Mouse (Mus musculus) heart, embryonic 13.5 days (tissue): ENCODE measurements around the gene Sh3bp5l. TPM values are rescaled to one million over a fixed set of nuclear protein-coding genes. Genes with fewer than 3 reads are reported as not detected.

Source experiments
- ATAC-seq: fragments of 200-750 bp; cut with Nextera tagmentation; 2 replicates; pipeline ENCODE4 v1.8.0; 2017; ENCODE audit warnings: moderate TSS enrichment; ENCODE audit not compliant: insufficient number of reproducible peaks, low FRiP score, low TSS enrichment; ENCODE audit errors: extremely low read depth
- H3K27ac ChIP-seq: fragments of 300-500 bp; sonication (generic); replicated peaks from 2 replicates; pipeline ENCODE4 v1.5.1; 2015; ENCODE audit warnings: moderate library complexity, mild to moderate bottlenecking, inconsistent platforms
- H3K27me3 ChIP-seq: fragments of 300-500 bp; sonication (generic); replicated peaks from 2 replicates; pipeline ENCODE4 v1.6.1; 2015; ENCODE audit warnings: mild to moderate bottlenecking, inconsistent platforms
- H3K36me3 ChIP-seq: fragments of 300-500 bp; sonication (generic); 2 replicates; pipeline ENCODE4 v1.6.1; 2015; ENCODE audit warnings: mild to moderate bottlenecking, inconsistent platforms
- H3K4me1 ChIP-seq: fragments of 300-500 bp; sonication (generic); 2 replicates; pipeline ENCODE4 v1.6.1; 2015; ENCODE audit warnings: inconsistent platforms
- H3K4me2 ChIP-seq: fragments of 300-500 bp; sonication (generic); 2 replicates; pipeline ENCODE4 v1.6.1; 2015; ENCODE audit warnings: inconsistent platforms, mild to moderate bottlenecking, moderate library complexity
- H3K4me3 ChIP-seq: fragments of 300-500 bp; sonication (generic); 2 replicates; pipeline ENCODE4 v1.5.1; 2015; ENCODE audit warnings: moderate library complexity, mild to moderate bottlenecking, inconsistent platforms
- H3K9ac ChIP-seq: fragments of 300-500 bp; sonication (generic); 2 replicates; pipeline ENCODE4 v1.6.1; 2015; ENCODE audit warnings: inconsistent platforms, mild to moderate bottlenecking, moderate library complexity
- H3K9me3 ChIP-seq: fragments of 300-500 bp; sonication (generic); 2 replicates; pipeline ENCODE4 v1.6.1; 2016; ENCODE audit warnings: inconsistent platforms
- WGBS: fragments of 180-500 bp; shearing (Covaris S2); methylation state at CpG from one replicate; pipeline ENCODE4 v1.1.7; 2015; ENCODE audit warnings: mixed read lengths; 5-methylcytosine and 5-hydroxymethylcytosine counted together
- polyA plus RNA-seq: library from polyadenylated mRNA; unstranded; fragments of >200 nt; fragmentation: Nextera tagmentation; extraction: Ambion mirVana; gene quantifications from 2 replicates; pipeline ENCODE4 v1.2.1, GENCODE M21; 2015

Sh3bp5l gene
- polyA plus RNA-seq, 1 experiment from 2014 or later = 24.0 TPM

DNA sequence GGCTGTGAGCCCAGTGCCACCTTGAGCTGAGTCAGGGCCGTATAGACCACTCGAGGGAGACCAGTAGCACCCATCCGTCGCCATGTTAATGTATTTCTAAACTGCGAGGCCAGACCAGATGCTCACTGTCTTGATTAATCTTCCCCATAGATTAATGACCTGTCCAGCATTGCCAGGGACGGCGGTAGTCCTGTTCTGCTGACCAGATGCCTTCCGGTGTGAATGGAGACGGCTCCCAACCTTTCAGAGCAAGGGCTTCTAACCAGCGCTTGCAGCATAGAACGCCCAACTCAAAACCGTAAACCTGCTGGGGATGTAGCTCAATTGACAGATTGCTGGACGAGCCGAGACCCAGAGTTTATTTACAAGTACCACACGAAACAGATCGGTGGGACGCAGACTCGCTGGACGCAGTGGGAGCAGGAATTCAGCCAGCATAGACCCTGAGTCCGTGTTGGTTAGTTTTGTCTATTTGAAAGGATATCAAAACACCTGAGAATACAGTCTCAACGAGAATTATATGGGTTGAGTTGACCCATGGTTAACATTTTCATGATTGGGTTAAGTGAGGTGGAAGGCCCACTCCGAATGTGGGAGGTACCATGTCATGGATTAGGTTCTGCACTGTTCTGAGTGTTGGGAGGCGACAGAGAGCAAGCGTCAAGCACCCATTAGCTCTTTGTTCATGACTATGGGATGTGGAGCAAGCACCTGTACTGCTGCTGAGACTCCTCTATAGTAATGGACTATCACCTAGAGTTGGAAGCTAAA is 6.8 kb upstream of the Sh3bp5l start:
- peak overlapping the region; percentile 98 for H3K27ac ChIP-seq

DNA sequence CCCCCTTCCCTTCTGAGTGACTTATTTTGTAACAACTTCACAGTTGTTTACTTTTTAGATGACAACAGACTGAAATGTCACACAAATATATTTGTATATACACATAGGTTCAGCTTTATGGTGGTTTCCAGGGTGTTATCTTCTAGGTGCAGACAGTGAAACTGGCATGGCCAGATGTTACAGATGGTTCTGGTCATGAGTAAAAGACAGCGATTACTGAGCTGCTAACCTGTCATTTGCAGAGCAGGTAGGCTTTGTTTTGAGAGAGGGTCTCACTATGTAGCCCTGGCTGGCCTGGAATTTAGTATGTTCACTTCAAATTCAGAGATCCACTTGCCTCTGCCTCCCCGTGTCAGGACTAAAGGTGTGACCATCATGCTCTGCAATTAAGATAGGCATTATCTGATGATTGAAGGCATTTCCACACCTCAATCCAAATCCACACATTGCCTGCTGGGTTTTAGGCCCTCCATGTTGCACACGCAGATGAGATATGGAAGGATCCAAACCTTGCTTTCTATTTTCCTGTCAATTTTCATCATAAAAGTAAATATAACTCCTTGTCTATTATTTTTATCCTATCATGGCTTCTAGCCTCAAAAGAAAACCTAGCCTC is 5.8 kb upstream of the Sh3bp5l start:
- peaks cover 29% of the 10 kb centered on the region for H3K36me3 ChIP-seq
- no peak overlapping the region for H3K4me2 ChIP-seq
- no peak overlapping the region for H3K4me3 ChIP-seq
- no peak overlapping the region for H3K27ac ChIP-seq
- WGBS = 69% methylated on average over 3 of the region's 3 CpGs
- no peak overlapping the region for H3K9ac ChIP-seq
- H3K4me1 ChIP-seq = peaks cover 40% of the 10 kb centered on the region
- no peak for ATAC-seq
- H3K27me3 ChIP-seq = no peaks in the 10 kb centered on the region
- no peaks in the 10 kb centered on the region for H3K9me3 ChIP-seq

More for the DNA sequence above, 6.8 kb upstream of the Sh3bp5l start:
- WGBS = 12% methylated on average over 24 of the region's 24 CpGs
- Histone ChIP-seq H3K36me3 (peaks cover 39% of the 10 kb centered on the region), H3K9me3 (no peaks in the 10 kb centered on the region), H3K27me3 (no peaks in the 10 kb centered on the region), H3K4me3 (peak overlapping the region; percentile 74), H3K4me1 (peaks cover 31% of the 10 kb centered on the region), H3K9ac (peak overlapping the region; percentile 89), H3K4me2 (peak overlapping the region; percentile 85)
- no peak for ATAC-seq

DNA sequence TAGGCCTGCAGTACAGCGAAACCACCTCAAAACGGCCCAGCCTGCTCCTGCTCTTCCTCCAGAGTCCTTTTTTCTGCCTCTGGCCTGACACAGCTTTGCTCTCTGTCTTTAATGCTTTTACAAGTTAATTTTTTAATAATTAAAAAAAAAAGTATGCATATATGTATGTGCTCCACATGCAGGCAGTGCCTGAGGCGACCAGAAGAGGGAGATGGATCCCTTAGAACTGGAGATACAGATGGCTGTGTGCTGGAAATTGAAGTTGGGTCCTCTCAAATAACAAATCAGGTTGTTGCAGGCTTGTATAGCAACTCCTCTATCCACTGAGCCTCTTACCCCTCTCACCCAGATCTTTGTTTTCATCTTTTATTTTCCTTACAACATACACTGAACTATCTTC is 3.7 kb upstream of the Sh3bp5l start:
- Histone ChIP-seq H3K4me3 (no peak overlapping the region), H3K4me2 (no peak overlapping the region), H3K27ac (no peak overlapping the region), H3K27me3 (no peaks in the 10 kb centered on the region), H3K4me1 (peaks cover 37% of the 10 kb centered on the region), H3K9me3 (no peaks in the 10 kb centered on the region), H3K9ac (no peak overlapping the region), H3K36me3 (peaks cover 19% of the 10 kb centered on the region)
- 90% methylated on average over 3 of the region's 3 CpGs for WGBS
- no peak for ATAC-seq

DNA sequence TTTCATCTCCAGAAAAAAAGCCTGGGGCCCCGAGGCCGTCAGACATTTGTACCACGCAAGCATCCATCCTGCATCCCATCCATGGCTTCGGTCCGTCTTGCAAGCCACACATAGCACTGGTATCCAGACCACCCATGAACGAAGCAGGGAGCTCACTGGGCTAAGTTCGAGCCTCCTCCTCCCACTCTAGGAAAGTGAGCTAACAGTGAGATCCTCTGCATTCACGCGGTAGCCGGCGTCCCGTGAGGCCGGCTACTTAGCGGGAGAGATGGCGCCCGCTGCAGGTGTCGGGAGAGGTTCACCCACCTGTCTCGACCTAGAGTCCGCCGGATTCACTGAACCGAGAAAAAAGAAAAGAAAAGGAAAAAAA is 633 bp upstream of the Sh3bp5l start:
- Histone ChIP-seq H3K4me2 (peak overlapping the region; percentile 97), H3K36me3 (peaks cover 46% of the 10 kb centered on the region), H3K4me1 (peaks cover 51% of the 10 kb centered on the region), H3K27me3 (no peaks in the 10 kb centered on the region), H3K27ac (peak overlapping the region; percentile 74), H3K4me3 (peak overlapping the region; percentile 97), H3K9me3 (no peaks in the 10 kb centered on the region), H3K9ac (peak overlapping the region; percentile 97)
- WGBS = under 1% methylated on average over 21 of the region's 21 CpGs
- no peak for ATAC-seq

DNA sequence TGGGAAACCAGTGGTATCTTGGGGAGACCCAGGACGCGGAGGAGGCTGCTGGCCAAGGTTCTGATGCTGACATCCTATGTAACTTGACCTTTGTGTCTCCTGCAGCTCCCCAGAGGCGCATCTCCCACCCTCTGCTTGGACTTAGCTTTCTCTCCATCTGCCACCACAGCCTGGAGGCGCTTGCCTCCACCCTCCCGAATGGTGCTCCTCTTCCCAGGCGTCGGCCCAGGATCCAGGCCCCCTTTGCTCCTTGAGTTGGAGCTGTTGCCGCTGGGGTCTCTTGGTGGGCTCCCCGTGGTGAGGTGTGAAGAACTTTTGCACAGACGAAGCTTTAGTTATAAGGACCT is 598 bp downstream of the Sh3bp5l start:
- peak overlapping the region; percentile 97 for H3K4me3 ChIP-seq
- H3K27ac ChIP-seq = peak overlapping the region; percentile 74
- no peaks in the 10 kb centered on the region for H3K27me3 ChIP-seq
- H3K4me1 ChIP-seq = peaks cover 53% of the 10 kb centered on the region
- H3K9me3 ChIP-seq = no peaks in the 10 kb centered on the region
- H3K4me2 ChIP-seq = peak overlapping the region; percentile 97
- peaks cover 51% of the 10 kb centered on the region for H3K36me3 ChIP-seq
- peak overlapping the region; percentile 97 for H3K9ac ChIP-seq
- WGBS = 10% methylated on average over 10 of the region's 10 CpGs
- no peak for ATAC-seq

DNA sequence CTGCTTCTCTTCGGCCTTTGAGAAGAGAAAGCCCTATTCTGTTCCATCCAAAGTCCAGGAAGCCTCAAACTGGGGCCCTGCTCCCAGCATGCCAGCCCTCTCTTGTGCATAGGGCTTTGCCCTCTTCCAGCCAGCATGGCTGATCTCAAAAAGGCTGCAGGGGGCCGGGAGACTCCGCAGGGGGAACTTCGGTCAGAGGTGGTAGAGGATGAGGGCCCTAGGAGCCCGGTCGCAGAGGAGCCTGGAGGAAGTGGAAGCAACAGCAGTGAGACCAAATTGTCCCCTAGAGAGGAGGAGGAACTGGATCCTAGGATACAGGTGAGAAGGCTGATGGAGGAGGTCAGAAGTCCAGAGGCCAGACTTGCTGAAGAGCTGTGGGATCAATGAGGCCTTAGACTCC is 1.0 kb downstream of the Sh3bp5l start:
- Histone ChIP-seq H3K9me3 (no peaks in the 10 kb centered on the region), H3K36me3 (peaks cover 54% of the 10 kb centered on the region), H3K4me3 (peak overlapping the region; percentile 97), H3K4me1 (peaks cover 53% of the 10 kb centered on the region), H3K4me2 (peak overlapping the region; percentile 97), H3K9ac (peak overlapping the region; percentile 97), H3K27ac (no peak overlapping the region), H3K27me3 (no peaks in the 10 kb centered on the region)
- no peak for ATAC-seq
- 79% methylated on average over 6 of the region's 6 CpGs for WGBS

DNA sequence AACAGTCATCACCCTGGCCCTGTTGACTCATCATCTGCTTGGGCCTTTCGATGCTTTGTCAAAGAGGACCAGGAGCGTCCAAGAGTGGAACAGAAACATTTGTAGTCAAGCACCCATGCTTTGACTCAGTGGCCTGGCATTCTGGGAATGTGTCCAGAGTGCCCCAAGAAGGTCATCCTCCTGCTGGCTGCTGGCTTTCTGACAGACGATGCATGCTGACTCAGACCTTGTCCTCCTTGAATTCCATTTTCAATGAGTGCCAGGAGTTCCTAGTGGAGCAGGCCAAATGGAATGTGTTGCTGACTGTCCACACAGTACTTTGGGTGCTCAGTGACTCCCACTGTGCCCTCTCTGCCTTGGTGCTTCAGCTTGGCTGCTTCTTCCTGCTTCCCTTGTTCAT is 4.2 kb downstream of the Sh3bp5l start:
- no peak for ATAC-seq
- Histone ChIP-seq H3K4me2 (no peak overlapping the region), H3K9ac (no peak overlapping the region; the same call in 1 of the 2 replicates), H3K36me3 (peaks cover 63% of the 10 kb centered on the region), H3K27me3 (no peaks in the 10 kb centered on the region), H3K27ac (peak overlapping the region; percentile 70), H3K4me1 (peaks cover 39% of the 10 kb centered on the region), H3K9me3 (no peaks in the 10 kb centered on the region), H3K4me3 (no peak overlapping the region)
- 32% methylated on average over 3 of the region's 3 CpGs for WGBS

DNA sequence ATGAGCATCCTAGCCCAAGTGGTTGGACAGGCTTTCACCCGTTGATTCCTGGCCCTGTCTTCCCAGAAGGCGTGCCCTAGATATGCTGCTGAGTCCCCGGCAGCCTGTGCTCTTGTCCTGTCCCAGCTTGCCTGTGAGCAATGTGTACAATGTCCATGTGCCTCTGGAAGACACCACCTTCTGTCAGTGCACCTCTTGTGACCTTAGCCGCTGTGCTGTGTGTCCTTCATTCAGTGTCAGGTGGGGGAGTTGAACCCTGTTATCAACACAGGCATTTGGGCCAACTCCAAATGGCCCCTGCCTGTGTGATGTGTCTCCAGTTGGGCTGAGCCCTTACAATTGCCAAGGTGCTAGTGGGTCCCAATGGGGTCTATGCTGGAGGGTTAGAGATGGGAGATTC is 16.2 kb downstream of the Sh3bp5l start:
- Histone ChIP-seq H3K27me3 (no peaks in the 10 kb centered on the region), H3K4me2 (no peak overlapping the region), H3K36me3 (peaks cover 58% of the 10 kb centered on the region), H3K4me1 (no peaks in the 10 kb centered on the region), H3K4me3 (no peak overlapping the region), H3K27ac (no peak overlapping the region), H3K9me3 (no peaks in the 10 kb centered on the region), H3K9ac (no peak overlapping the region)
- no peak for ATAC-seq
- 68% methylated on average over 4 of the region's 4 CpGs for WGBS

DNA sequence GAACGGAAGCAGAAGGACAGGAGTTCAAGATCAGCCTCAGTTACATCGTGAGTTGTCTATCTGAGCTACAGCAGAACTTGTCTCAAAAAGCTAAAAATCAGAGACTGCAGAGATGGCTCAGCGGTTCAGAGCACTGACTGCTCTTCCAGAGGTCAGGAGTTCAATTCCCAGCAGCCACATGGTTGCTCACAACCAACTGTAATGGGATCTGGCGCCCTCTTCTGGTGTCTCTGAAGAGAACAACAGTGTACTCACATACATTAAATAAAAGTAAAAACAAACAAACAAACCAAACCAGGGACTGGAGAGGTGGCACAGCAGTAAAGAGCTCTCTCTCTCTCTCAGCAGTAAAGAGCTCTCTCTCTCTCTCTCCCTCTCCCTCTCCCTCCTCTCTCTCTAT is 20.1 kb downstream of the Sh3bp5l start:
- no peaks in the 10 kb centered on the region for H3K27me3 ChIP-seq
- no peak overlapping the region for H3K4me2 ChIP-seq
- no peak overlapping the region for H3K27ac ChIP-seq
- H3K36me3 ChIP-seq = peaks cover 25% of the 10 kb centered on the region
- H3K9ac ChIP-seq = no peak overlapping the region
- ATAC-seq = no peak
- no peaks in the 10 kb centered on the region for H3K9me3 ChIP-seq
- H3K4me3 ChIP-seq = no peak overlapping the region
- 67% methylated on average over 4 of the region's 4 CpGs for WGBS
- peaks cover 7% of the 10 kb centered on the region; the same call in 1 of the 2 replicates for H3K4me1 ChIP-seq

DNA sequence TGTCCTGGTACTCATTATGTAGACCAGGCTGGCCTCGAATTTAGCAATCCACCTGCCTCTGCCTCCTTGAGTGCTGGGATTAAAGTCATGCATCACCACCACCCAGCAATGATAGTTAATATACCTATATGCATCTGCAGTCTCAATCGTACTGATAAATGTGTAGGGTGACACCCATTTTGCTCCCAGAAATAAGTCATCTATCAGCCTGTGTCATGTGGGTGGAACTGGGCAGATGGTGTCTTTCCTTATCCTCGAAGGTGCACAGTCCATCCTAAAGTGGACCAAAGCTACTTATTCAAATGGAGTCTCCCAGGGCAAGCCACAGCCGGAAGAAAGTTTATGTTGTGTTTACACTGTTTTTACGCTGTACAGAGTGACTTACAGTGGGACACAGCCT is 20.7 kb downstream of the Sh3bp5l start:
- ATAC-seq = no peak
- 81% methylated on average over 5 of the region's 5 CpGs for WGBS

DNA sequence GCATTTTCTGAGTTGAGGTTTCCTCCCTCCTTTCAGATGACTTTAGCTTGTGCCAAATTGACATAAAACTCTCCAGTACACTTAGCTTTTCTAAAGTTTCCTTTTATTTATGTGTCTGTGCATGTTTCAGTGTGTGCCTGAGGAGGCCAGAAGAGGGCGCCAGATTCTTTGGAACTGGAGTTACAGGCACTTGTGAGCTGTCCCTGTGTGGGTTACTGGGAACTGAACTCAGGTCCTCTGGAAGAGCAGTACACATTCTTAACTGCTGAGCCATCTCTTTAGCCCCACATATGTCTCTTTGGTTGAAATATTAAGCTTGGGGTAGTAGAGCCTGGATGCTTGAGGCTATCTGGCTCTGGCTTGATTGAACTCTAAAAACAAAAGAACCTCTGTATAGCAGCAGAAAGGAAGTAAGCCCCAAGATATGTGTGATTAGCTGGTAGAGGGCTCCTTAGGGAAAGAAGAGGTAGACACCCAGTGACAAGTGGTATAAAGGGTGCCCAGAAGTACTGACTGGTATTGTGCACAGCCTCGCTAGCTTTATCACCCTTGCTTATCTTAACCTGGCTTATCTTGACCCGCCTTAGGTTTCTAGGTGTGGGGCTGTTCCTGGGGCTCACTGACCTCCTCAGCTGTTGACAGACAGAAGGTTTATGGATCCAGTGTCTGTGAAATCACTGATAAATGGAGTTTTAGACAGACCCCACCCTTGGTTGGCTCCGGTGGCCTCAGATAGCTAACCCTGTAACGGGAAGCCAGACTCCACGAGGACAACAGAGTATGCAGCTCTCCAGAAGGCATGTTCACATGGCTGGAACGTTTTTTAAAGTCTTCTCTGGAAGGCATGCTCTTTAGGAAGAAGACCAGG is 22.4 kb downstream of the Sh3bp5l start:
- Histone ChIP-seq H3K9me3 (no peaks in the 10 kb centered on the region), H3K9ac (no peak overlapping the region), H3K36me3 (peaks cover 2% of the 10 kb centered on the region; the same call in 1 of the 2 replicates), H3K27ac (no peak overlapping the region), H3K27me3 (no peaks in the 10 kb centered on the region), H3K4me1 (peaks cover 7% of the 10 kb centered on the region; the same call in 1 of the 2 replicates), H3K4me2 (no peak overlapping the region), H3K4me3 (no peak overlapping the region)
- ATAC-seq = no peak
- 7% methylated on average over 7 of the region's 7 CpGs for WGBS

More for the DNA sequence above, 20.7 kb downstream of the Sh3bp5l start:
- H3K9ac ChIP-seq = no peak overlapping the region
- peaks cover 19% of the 10 kb centered on the region for H3K36me3 ChIP-seq
- H3K4me3 ChIP-seq = no peak overlapping the region
- H3K27ac ChIP-seq = no peak overlapping the region
- H3K4me1 ChIP-seq = peaks cover 7% of the 10 kb centered on the region; the same call in 1 of the 2 replicates
- H3K27me3 ChIP-seq = no peaks in the 10 kb centered on the region
- H3K9me3 ChIP-seq = no peaks in the 10 kb centered on the region
- no peak overlapping the region for H3K4me2 ChIP-seq
